Mouse (Mus musculus): ENCODE measurements at regions not wholly inside any gene's neighbourhood (a gene's known extent, or its start where the extent isn't known, plus 50 kb on each side); places are given as distances from the start of the nearest gene placed in this dataset.

- Histone ChIP-seq H3K36me3 (ENCODE audit: control insufficient read depth, insufficient read depth, low read length) (no peaks in the 10 kb centered on the region), H3K27ac (ENCODE audit: insufficient read depth, low read depth, low read length) (no peak overlapping the region), H3K27me3 (replicated peaks; ENCODE audit: control insufficient read depth, insufficient read depth, low read length) (no peaks in the 10 kb centered on the region), H3K4me1 (ENCODE audit: control insufficient read depth, insufficient read depth, low read length) (peaks cover 13% of the 10 kb centered on the region), H3K4me3 (ENCODE audit: insufficient read depth, low read depth, low read length) (no peak overlapping the region)
- 73% methylated on average over 10 of the region's 10 CpGs for WGBS
- TF ChIP-seq CTCF (conservative IDR thresholded peaks at IDR 0.05; ENCODE audit: insufficient read depth, insufficient read length, low read depth, low read length) (no peak), POLR2A (IDR thresholded peaks at IDR 0.05; ENCODE audit: low read depth, low read length) (no peak)
- DNase-seq: no peak
Measured at GRCm38 (mm10) chr16:93369766-93370146, 234.1 kb downstream of the Setd4 start.

- 72% methylated on average over 21 of the region's 21 CpGs for WGBS
- Histone ChIP-seq H3K36me3 (ENCODE audit: control insufficient read depth, insufficient read depth, low read length) (no peaks in the 10 kb centered on the region), H3K4me3 (ENCODE audit: insufficient read depth, low read depth, low read length) (no peak overlapping the region), H3K4me1 (ENCODE audit: control insufficient read depth, insufficient read depth, low read length) (peaks cover 13% of the 10 kb centered on the region), H3K27ac (ENCODE audit: insufficient read depth, low read depth, low read length) (no peak overlapping the region), H3K27me3 (replicated peaks; ENCODE audit: control insufficient read depth, insufficient read depth, low read length) (no peaks in the 10 kb centered on the region)
- no peak for DNase-seq
- TF ChIP-seq POLR2A (IDR thresholded peaks at IDR 0.05; ENCODE audit: low read depth, low read length) (no peak), CTCF (conservative IDR thresholded peaks at IDR 0.05; ENCODE audit: insufficient read depth, insufficient read length, low read depth, low read length) (no peak)
Measured at GRCm38 (mm10) chr16:93368824-93369765, 234.8 kb downstream of the Setd4 start.

GRCm38 (mm10) chr16:93367995-93368394, 235.9 kb downstream of the Setd4 start:
- no peaks in the 10 kb centered on the region for H3K36me3 ChIP-seq (ENCODE audit: control insufficient read depth, insufficient read depth, low read length)
- H3K27me3 ChIP-seq (replicated peaks; ENCODE audit: control insufficient read depth, insufficient read depth, low read length): no peaks in the 10 kb centered on the region
- peaks cover 13% of the 10 kb centered on the region for H3K4me1 ChIP-seq (ENCODE audit: control insufficient read depth, insufficient read depth, low read length)
- peak; percentile 74 for DNase-seq
- H3K27ac ChIP-seq (ENCODE audit: insufficient read depth, low read depth, low read length): peak overlapping the region; percentile 46; the same call in 1 of the 2 replicates
- WGBS: 33% methylated on average over 6 of the region's 6 CpGs
- H3K4me3 ChIP-seq (ENCODE audit: insufficient read depth, low read depth, low read length): no peak overlapping the region
- TF ChIP-seq CTCF (conservative IDR thresholded peaks at IDR 0.05; ENCODE audit: insufficient read depth, insufficient read length, low read depth, low read length) (no peak), POLR2A (IDR thresholded peaks at IDR 0.05; ENCODE audit: low read depth, low read length) (no peak)

GRCm38 (mm10) chr16:93367246-93367805, 236.5 kb downstream of the Setd4 start:
- TF ChIP-seq CTCF (conservative IDR thresholded peaks at IDR 0.05; ENCODE audit: insufficient read depth, insufficient read length, low read depth, low read length): no peak
- TF ChIP-seq POLR2A (IDR thresholded peaks at IDR 0.05; ENCODE audit: low read depth, low read length): no peak
- Histone ChIP-seq H3K27ac (ENCODE audit: insufficient read depth, low read depth, low read length) (peak overlapping the region; percentile 54; the same call in 1 of the 2 replicates), H3K4me3 (ENCODE audit: insufficient read depth, low read depth, low read length) (no peak overlapping the region), H3K4me1 (ENCODE audit: control insufficient read depth, insufficient read depth, low read length) (peaks cover 13% of the 10 kb centered on the region), H3K36me3 (ENCODE audit: control insufficient read depth, insufficient read depth, low read length) (no peaks in the 10 kb centered on the region), H3K27me3 (replicated peaks; ENCODE audit: control insufficient read depth, insufficient read depth, low read length) (no peaks in the 10 kb centered on the region)
- WGBS: 48% methylated on average over 8 of the region's 8 CpGs
- DNase-seq: peak; percentile 25

- no peak for DNase-seq
- no peak overlapping the region for H3K27ac ChIP-seq (ENCODE audit: insufficient read depth, low read depth, low read length)
- no peak overlapping the region for H3K4me3 ChIP-seq (ENCODE audit: insufficient read depth, low read depth, low read length)
- no peaks in the 10 kb centered on the region for H3K36me3 ChIP-seq (ENCODE audit: control insufficient read depth, insufficient read depth, low read length)
- no peaks in the 10 kb centered on the region for H3K27me3 ChIP-seq (replicated peaks; ENCODE audit: control insufficient read depth, insufficient read depth, low read length)
- no peak for TF ChIP-seq CTCF (conservative IDR thresholded peaks at IDR 0.05; ENCODE audit: insufficient read depth, insufficient read length, low read depth, low read length)
- TF ChIP-seq POLR2A (IDR thresholded peaks at IDR 0.05; ENCODE audit: low read depth, low read length): no peak
- WGBS: 85% methylated on average over 5 of the region's 5 CpGs
- H3K4me1 ChIP-seq (ENCODE audit: control insufficient read depth, insufficient read depth, low read length): peaks cover 13% of the 10 kb centered on the region
Measured at GRCm38 (mm10) chr16:93366383-93366941, 237.4 kb downstream of the Setd4 start.

- 89% methylated on average over 3 of the region's 3 CpGs for WGBS
- Histone ChIP-seq H3K4me1 (ENCODE audit: control insufficient read depth, insufficient read depth, low read length) (peaks cover 13% of the 10 kb centered on the region), H3K27me3 (replicated peaks; ENCODE audit: control insufficient read depth, insufficient read depth, low read length) (no peaks in the 10 kb centered on the region), H3K27ac (ENCODE audit: insufficient read depth, low read depth, low read length) (no peak overlapping the region), H3K36me3 (ENCODE audit: control insufficient read depth, insufficient read depth, low read length) (no peaks in the 10 kb centered on the region), H3K4me3 (ENCODE audit: insufficient read depth, low read depth, low read length) (no peak overlapping the region)
- DNase-seq: no peak
- TF ChIP-seq CTCF (conservative IDR thresholded peaks at IDR 0.05; ENCODE audit: insufficient read depth, insufficient read length, low read depth, low read length) (no peak), POLR2A (IDR thresholded peaks at IDR 0.05; ENCODE audit: low read depth, low read length) (no peak)
Measured at GRCm38 (mm10) chr16:93365236-93365951, 238.5 kb downstream of the Setd4 start.

Measured in kidney, adult 2 months (tissue).